Mouse (Mus musculus) A20 (cell line): ENCODE results near the gene Gabpb2.
A peak's percentile ranks its signal among the peaks of the same experiment; 100 is the strongest.
"Not testable (repeated sequence)": the region's sequence is repeated elsewhere in the genome, so short reads cannot be mapped to it uniquely, and the experiment has no call there.

ENCODE experiments used
- DNase-seq: peaks from one replicate; pipeline ENCODE4 v3.0.0-alpha.2; 2011; ENCODE audit warnings: low read depth, low spot score

Gene Gabpb2

DNA sequence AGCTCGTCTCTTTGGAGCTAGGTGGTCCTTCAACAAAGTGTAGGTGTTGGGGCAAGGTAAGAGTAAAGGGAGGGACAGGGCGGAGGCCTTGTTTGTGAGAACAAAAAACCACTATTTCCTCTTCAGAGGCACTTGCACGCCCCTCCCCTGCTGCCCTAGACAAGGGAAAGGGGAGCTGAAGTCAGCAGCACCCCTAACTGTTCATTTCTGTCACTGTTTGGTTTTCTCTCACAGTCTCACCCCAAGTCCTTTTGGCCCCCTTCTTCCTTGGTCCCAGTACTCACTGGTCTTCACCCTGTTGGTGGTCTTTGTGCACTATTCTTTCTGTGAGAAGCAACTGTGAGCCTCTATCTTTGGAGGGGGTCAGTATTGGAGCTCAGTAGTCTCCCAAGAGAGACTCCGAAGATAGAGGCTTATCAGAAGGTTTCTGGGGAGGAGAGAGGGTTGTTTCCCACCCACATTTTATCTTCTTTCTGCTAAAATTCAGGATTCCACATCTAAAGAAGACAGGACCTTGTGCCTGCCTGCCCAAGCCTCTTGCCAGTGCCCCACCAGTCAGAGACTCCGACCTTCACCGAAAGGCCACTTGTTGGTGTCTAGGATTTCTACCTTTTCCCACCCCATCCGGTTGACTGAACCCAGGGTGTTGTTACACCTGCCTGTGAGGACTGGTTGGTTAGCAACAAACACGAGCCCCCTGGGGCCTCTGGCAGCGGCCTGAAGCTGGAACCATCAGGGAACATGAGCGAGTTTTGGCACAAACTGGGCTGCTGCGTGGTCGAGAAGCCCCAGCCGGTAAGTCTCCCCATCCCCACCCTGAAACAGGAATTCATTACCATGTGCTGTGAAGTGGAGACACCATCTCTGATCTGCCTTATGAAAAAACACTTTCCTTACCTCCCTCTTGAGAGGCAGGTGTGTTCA lies 13.8 kb upstream of the Gabpb2 start, which contains the start of gene Mllt11:
Mllt11 (minus strand) TSS at position 874 of the 924 bp plus-strand sequence.
- peak; percentile 53 for DNase-seq

DNA sequence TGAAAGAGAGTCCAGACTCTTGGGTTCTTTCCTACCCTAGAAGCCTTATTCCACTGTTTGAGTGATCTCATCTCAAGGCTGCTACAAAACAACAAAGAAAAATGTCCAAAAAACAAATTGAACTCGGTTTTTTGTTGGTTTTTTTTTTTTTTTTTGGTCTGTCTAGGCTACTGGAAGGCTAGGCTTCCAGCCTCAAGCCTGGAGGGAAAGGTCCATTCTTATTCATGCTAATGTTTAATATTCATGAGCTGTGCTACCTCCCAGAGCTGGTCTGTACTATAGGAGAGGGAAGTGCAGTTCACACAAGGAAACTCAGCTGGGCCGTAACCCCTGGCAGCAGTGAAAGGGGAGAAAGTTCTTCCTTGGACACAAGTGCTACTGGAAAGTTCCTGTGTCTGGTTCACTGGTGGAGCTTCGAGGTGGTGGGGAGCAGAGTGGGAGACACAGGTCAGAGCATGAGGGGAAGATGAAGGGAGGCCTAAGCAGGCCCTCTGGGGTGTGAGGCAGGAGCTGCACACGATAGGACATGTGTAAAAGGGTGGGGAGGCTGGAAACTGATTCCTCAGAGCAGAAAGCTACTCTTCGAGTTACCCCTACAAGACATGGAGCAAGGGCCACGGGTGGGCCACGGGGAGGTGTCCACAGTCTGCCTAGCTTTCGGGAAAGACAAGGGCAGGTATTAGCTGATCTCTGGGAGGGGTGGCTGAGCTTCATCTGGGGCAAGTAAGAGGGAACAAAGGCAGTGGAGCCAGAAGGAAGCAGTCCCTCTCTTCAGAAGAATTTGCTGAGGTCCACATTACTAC lies 13.0 kb upstream of the Gabpb2 start:
- peak; percentile 56 for DNase-seq

DNA sequence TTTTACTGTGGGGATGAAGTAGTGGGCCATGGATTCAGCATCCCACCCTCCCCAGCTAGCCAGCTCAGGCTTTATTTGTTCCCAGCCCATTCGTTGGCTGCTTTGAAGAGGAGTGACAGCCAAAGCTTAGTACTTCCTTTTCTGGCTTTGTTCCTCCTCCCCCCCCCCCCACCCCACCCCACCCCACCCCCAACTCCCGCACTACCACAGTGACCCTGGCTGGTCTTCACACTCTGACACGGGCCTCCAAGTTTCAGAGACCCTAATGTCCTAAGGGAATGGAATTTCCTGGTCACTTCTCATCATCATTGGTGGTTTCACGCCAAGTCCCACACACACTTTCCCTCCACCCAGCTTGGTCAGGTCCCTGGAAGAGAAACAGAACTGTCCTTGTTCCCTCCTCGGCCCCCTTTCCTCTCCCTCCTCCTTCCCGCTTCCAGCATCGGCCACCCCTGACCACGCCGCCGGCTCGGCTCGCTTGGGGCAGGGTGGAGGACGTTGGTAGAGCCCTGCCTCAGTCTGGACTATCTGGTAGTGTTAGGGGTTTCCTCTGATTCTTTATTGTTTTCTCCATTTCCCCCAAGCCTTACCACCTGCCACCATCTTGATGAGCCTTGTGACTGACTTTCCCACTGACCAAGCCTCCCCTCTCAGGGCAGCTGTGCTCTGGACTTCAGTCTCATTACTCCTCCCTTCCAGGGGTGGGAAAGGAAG lies 12.2 kb upstream of the Gabpb2 start:
- peak; percentile 77 for DNase-seq

DNA sequence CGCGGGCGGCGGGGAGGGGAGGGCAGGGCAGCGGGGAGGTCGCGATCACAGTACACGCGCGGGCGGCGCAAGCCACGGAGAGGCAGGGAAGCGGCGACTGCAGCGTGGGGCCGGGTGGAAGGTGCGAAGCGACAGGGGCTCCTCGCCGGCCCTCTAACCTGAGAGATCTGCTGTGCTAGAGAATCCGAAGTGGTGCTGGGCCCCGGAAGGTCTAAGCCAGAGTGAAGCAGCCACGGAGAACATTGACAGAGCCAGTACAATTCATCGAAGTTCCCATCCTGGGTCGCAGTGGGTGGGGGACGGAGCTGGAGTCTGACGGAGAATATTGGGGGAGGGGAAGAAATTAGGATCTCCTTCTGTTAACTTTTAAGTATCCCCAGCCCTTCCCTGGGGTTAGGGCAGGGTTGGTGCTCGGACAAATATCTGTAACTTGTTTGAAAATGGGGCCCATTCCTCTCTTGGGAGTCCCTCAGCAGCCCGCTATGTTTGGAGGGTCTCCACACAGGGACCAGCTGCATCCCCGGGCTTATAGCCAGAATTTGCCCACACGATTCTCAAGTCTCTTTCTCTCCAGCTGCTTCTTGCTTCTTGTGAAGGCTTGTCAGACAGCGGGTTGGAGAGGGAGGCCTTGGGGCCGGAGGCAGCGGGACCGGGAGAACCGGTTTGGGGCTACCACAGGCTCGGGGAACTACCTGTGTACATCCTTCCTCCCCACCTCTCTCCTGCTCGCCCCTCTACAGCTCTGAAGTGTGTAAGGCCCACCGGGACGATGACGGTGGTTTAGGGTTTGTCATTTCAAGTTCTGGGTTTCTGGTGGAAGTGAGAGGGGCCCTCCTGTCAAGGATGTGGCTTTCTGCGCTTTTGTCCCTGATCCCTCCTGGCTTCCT lies 11.4 kb upstream of the Gabpb2 start:
- peak; percentile 74 for DNase-seq

DNA sequence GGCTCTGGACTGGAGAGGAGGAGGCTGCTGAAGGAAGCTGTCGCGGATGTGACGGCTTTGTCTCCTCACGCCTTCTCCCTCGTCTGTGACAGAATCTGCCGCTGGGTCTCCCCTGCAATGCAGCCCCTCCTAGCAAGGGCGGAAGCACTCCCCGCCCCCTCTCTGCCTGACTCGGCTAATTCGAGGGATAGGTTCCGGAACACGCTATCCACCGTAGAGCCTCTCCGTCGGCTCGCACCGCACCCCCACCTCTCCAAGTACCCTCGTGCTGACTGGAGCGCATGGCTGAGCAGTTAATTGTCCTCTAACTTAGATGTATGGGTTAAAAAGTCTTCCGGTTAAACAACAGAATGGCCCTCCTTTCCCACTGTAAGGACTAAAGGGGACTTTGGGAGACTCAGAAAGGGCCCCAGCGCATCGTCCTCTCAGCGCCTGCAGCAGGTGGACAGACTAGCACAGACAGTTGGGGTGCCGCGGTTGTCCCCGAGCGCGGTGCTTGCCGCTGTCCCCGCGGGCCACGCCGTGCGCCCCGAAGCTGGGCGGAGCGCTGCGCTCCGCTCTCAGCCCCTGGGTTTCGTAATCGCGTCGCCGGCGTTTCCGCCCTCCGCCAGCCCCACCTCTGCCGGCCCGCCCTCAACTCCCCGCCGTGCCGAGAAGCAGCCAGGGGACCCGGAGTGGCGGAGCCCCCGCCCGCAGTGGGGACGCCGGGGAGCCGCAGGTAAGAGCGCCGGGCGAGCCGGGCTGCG lies 10.6 kb upstream of the Gabpb2 start, which contains the start of gene Cdc42se1:
Cdc42se1 (plus strand) TSS at position 585 of the 746 bp plus-strand sequence.
- peak; percentile 94 for DNase-seq

- DNase-seq = peak; percentile 46
Measured at GRCm38 (mm10) chr3:95227214-95227613, 9.5 kb upstream of the Gabpb2 start.

- no peak for DNase-seq
Measured at GRCm38 (mm10) chr3:95224295-95224694, 6.6 kb upstream of the Gabpb2 start.

GRCm38 (mm10) chr3:95223041-95223440 lies 5.3 kb upstream of the Gabpb2 start:
- DNase-seq = no peak

DNA sequence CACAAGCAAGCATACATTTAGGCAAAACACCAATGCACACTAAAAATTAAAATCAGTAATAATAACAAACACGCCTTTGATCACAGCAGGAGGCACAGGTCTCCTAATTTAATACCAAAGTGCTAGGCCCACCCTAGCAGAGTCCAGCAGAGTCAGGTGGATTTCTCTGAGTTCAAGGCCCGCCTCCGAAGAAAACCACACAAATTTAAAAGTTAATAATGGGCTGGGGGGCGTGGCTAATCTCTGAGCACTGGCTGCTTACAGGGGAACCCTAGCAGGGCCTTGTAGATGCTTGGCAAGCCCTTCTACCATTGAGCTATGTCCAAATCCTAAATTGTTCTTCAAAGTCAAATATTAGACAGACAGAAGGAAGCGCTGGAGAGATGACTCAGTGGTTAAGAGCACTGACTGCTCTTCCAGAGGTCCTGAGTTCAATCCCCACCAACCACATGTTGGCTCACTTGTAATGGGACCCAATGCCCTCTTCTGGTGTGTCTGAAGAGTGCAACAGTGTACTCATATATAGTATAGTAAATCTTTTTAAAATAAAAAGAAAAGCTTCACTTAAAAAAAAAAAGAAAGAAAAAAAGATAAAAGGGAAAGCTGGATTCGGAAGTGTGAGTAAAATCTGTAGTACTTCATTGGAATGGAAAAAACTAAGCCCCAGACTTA lies 886 bp upstream of the Gabpb2 start:
- DNase-seq = peak; percentile 94

DNA sequence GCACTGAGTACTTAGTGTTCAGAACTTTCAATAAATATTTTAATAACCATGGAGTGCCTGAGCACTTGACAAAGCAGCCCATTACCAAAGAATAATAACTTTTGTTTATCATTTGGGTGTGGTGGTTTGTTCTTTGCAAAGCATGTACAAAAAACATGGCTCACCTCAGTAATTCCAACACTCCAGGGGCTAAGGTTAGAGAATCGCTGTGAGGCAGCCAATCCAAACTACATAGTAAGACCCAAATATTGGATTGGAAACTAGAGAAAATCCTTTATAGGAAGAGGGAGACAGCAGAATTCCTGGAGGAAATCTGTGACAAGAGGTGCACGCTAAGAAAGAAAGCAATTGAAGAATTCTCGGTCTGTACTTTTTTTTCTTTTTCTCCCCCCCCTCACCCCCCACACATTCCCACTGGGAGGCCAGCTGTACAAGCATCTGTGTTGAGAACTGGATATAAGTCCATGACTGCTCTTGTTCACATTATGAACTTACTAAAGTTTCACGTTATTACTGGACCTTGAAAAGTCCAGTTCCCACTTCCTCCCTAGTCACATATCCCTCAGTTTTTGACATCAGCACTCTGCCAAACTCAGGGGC lies 961 bp downstream of the Gabpb2 start:
- DNase-seq = no peak

GRCm38 (mm10) chr3:95213609-95213975 lies 4.1 kb downstream of the Gabpb2 start:
- no peak for DNase-seq

DNA sequence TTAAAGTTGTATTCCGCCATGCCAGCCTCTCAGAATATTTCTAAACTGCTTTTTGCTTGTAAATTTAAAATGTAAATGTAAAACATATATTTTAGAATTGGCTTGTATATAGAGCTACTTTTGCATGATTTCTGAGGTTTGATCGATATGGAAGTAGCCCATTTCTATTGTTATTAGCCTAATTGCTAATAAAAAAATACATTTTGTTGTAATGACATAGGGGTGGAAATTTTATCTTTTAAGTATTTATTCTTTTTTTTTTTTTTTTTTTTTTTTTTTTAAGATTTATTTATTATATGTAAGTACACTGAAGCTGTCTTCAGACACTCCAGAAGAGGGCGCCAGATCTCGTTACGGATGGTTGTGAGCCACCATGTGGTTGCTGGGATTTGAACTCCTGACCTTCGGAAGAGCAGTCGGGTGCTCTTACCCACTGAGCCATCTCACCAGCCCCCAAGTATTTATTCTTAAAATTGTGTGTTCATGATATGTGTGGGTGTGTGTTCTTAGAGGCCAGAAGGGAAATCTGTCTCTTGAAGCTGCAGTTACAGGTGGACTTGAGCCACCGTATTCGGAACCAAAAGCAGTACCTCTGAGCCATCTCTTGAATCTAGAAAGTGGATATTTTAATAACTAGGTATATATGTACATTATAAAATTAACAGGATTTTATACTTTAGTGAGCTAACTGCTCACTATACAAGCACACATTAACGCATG lies 4.7 kb downstream of the Gabpb2 start:
- not testable (repeated sequence) for DNase-seq

DNA sequence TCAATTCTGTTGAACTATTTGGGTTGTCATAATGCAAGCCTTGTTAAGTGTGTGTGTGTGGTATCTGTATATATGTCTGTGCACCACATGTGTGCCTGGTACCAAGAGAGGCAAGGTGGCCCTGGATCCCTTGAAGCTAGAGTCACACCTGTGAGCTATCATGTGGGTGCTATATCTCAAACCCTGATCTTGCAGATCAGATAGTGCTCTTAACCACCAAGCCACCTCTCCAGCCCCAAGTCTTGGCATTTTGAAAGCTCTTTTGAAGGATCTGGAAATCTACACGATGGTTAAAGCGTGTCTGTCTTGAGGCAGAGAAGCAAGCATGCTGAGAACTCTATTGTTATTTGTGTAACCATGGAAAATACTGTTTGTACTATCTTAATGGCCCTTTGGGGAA lies 7.1 kb downstream of the Gabpb2 start:
- no peak for DNase-seq

GRCm38 (mm10) chr3:95208286-95208685 lies 9.4 kb downstream of the Gabpb2 start:
- DNase-seq = no peak

GRCm38 (mm10) chr3:95203880-95204279 lies 13.8 kb downstream of the Gabpb2 start:
- DNase-seq = no peak

DNA sequence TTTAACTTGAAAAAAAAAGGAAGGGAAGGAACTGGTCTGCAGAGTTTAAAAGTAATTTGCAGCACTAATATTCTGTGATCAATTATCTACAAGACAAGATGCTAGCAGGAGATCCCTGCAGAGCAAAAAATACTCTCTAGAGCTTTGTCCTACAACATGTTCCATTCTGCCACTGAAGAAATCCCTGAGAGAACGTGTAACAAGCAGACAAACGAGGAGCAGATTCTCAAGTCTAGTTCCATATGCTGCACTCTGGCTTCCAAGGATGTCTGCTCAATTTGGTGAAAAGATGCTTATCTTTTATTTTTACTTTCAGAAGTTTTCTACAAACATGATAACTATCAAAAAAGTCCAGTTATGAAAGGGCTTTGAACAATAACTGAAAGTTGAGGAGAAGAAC lies 17.2 kb downstream of the Gabpb2 start:
- DNase-seq = no peak

DNA sequence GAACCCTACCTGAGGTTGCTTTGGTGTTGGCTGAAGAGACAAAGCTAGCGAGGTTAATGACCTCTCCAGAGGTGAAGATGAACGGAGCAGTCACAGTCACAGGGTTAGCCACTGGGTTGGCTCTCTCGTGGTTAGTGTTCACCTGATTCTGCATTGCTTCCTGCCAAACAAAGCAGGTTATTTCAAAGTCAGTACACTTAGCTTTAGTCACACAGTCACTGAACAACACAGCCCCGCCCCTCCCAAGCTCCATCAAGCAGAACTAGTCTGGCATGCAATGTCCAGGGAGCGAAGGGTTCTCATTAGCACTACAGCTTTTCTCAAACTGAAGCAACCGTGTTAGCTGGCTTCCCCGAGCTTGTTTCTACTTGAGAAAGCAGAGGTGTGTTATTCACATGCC lies 17.6 kb downstream of the Gabpb2 start:
- DNase-seq = no peak

- DNase-seq = no peak
Measured at GRCm38 (mm10) chr3:95199101-95199500, 18.6 kb downstream of the Gabpb2 start.
